Comparison of ENCODE assay signal across 8 mouse cellular contexts in the genomic region with DNA sequence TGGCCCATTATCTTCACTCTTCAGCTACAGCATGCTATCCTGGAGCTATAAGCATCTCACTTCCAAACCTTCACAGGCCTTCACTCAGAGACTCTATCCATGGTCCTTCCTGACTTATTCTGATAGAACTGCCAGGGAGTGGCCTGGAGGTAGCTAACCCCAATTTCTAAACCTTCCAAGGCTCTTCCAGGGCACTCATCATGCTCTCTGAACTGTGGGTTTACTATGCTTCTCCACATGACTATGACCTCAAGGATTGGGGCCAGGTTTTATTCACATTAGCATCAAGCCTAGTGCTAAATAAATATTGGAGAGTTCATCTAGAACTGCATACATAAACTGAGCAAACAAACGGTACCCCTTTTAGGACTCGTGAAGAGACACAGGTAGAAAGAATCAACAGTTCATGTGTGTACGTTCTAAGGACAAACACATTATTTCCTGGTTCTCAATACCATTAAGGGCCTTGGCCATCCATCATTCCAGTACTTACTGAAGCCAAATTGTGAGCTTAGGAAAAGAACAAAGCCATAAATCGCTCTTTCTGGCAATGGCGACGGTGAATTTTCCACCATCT. TPM values are rescaled to one million over a fixed set of nuclear protein-coding genes. Genes with fewer than 3 reads are reported as not detected.
DNase-seq lines count a peak whose midpoint lies in the region; ATAC-seq and TF ChIP-seq lines count a peak whose summit lies in the region.

No protein-coding gene starts in this region.

- no peaks in the 10 kb centered on the region for H3K9me3 ChIP-seq in heart, embryonic 10.5 days
- no peaks in the 10 kb centered on the region for H3K9me3 ChIP-seq in ES-E14 (ENCODE audit: control insufficient read depth, insufficient read depth, low read depth, low read length)
- H3K9me3 ChIP-seq in forebrain, embryonic 12.5 days: no peaks in the 10 kb centered on the region
- H3K9me3 ChIP-seq in limb, embryonic 14.5 days (ENCODE audit: control insufficient read depth, low read length): no peaks in the 10 kb centered on the region
- no peaks in the 10 kb centered on the region for H3K9me3 ChIP-seq in stomach, embryonic 16.5 days (replicated peaks; ENCODE audit: control insufficient read depth, low read length)

- peak overlapping the region; percentile 89 for H3K4me3 ChIP-seq in heart, embryonic 10.5 days
- H3K4me3 ChIP-seq in ES-E14 (ENCODE audit: insufficient read depth in 1 of 2, low read depth in 1 of 2, low read length in 2 of 2, poor library complexity in 1 of 2, severe bottlenecking in 1 of 2): peak overlapping the region; percentile 80 to 81
- peak overlapping the region; percentile 91 for H3K4me3 ChIP-seq in forebrain, embryonic 12.5 days (replicated peaks)
- peak overlapping the region; percentile 93 for H3K4me3 ChIP-seq in limb, embryonic 14.5 days (replicated peaks; ENCODE audit: low read length)
- H3K4me3 ChIP-seq in stomach, embryonic 16.5 days (replicated peaks; ENCODE audit: low read length): peak overlapping the region; percentile 92

- peak overlapping the region; percentile 74 for H3K4me2 ChIP-seq in forebrain, embryonic 12.5 days
- peak overlapping the region; percentile 61 for H3K4me2 ChIP-seq in limb, embryonic 14.5 days (replicated peaks; ENCODE audit: low read depth, low read length, severe bottlenecking)
- peak overlapping the region; percentile 53 for H3K4me2 ChIP-seq in stomach, embryonic 16.5 days (ENCODE audit: low read depth, low read length)

- H3K4me1 ChIP-seq in heart, embryonic 10.5 days: peaks cover 17% of the 10 kb centered on the region
- no peaks in the 10 kb centered on the region; a peak in 1 of 4 replicates for H3K4me1 ChIP-seq in ES-E14 (ENCODE audit: control insufficient read depth in 2 of 2, insufficient read depth in 2 of 2, low read length in 2 of 2, poor library complexity in 1 of 2)
- peaks cover 33% of the 10 kb centered on the region for H3K4me1 ChIP-seq in forebrain, embryonic 12.5 days
- H3K4me1 ChIP-seq in limb, embryonic 14.5 days (ENCODE audit: control insufficient read depth, insufficient read depth, low read length): peaks cover 18% of the 10 kb centered on the region
- peaks cover 8% of the 10 kb centered on the region; the same call in 1 of the 2 replicates for H3K4me1 ChIP-seq in stomach, embryonic 16.5 days (ENCODE audit: control insufficient read depth, insufficient read depth, low read length)

- in situ Hi-C loops in ES-E14 (cut with MboI; ENCODE audit: low sequenced_read_pairs in 2 of 2, unreplicated experiment in 2 of 2): no loop called here

- H3K36me3 ChIP-seq in heart, embryonic 10.5 days: 0 out of 2 replicates have a peak, but pooled peaks cover 4% of the 10 kb centered on the region
- no peaks in the 10 kb centered on the region for H3K36me3 ChIP-seq in ES-E14 (ENCODE audit: control insufficient read depth, insufficient read depth, low read length, poor library complexity, severe bottlenecking)
- H3K36me3 ChIP-seq in forebrain, embryonic 12.5 days (replicated peaks): peaks cover 5% of the 10 kb centered on the region; the same call in 1 of the 2 replicates
- no peaks in the 10 kb centered on the region for H3K36me3 ChIP-seq in limb, embryonic 14.5 days (ENCODE audit: control insufficient read depth, insufficient read depth, low read length)
- no peaks in the 10 kb centered on the region for H3K36me3 ChIP-seq in stomach, embryonic 16.5 days (ENCODE audit: control insufficient read depth, insufficient read depth, low read length)

- H3K9ac ChIP-seq in ES-E14 (ENCODE audit: insufficient read depth, low read depth, low read length, poor library complexity, severe bottlenecking): peak overlapping the region; percentile 87
- H3K9ac ChIP-seq in forebrain, embryonic 12.5 days: peak overlapping the region; percentile 98
- H3K9ac ChIP-seq in limb, embryonic 14.5 days (ENCODE audit: low read depth, low read length, severe bottlenecking): peak overlapping the region; percentile 80
- H3K9ac ChIP-seq in stomach, embryonic 16.5 days (ENCODE audit: low read length): peak overlapping the region; percentile 98

- TF ChIP-seq POLR2A in limb, embryonic 14.5 days (IDR thresholded peaks at IDR 0.05; ENCODE audit: borderline replicate concordance, extremely low read depth, insufficient read depth, insufficient read length): no peak

- H3K27ac ChIP-seq in heart, embryonic 10.5 days: peak overlapping the region; percentile 99
- H3K27ac ChIP-seq in ES-E14 (ENCODE audit: insufficient read depth, low read depth, low read length, poor library complexity, severe bottlenecking): no peak overlapping the region
- H3K27ac ChIP-seq in forebrain, embryonic 12.5 days: peak overlapping the region; percentile 99
- peak overlapping the region; percentile 93 for H3K27ac ChIP-seq in limb, embryonic 14.5 days (replicated peaks; ENCODE audit: low read depth, low read length)
- peak overlapping the region; percentile 99 for H3K27ac ChIP-seq in stomach, embryonic 16.5 days (ENCODE audit: low read length)

- no peaks in the 10 kb centered on the region for H3K27me3 ChIP-seq in heart, embryonic 10.5 days (ENCODE audit: insufficient read depth, poor library complexity, severe bottlenecking)
- no peaks in the 10 kb centered on the region for H3K27me3 ChIP-seq in forebrain, embryonic 12.5 days
- no peaks in the 10 kb centered on the region for H3K27me3 ChIP-seq in limb, embryonic 14.5 days (ENCODE audit: control insufficient read depth, insufficient read depth, low read length)
- no peaks in the 10 kb centered on the region for H3K27me3 ChIP-seq in stomach, embryonic 16.5 days (ENCODE audit: control insufficient read depth, insufficient read depth, low read length)

- no peak for DNase-seq in heart, embryonic 10.5 days (ENCODE audit: low spot score)
- no peak for DNase-seq in heart, adult 18-20 months
- DNase-seq in ES-E14 (ENCODE audit: low read depth, low spot score): peak; percentile 4
- no peak for DNase-seq in limb, embryonic 14.5 days (ENCODE audit: low spot score)
- no peak for DNase-seq in layer of hippocampus, adult 9-11 months
- no peak for DNase-seq in adrenal gland, adult 18-20 months (ENCODE audit: low spot score in 2 of 2)

- 12% methylated on average over 6 of the region's 6 CpGs for WGBS in heart, embryonic 10.5 days
- 11% methylated on average over 6 of the region's 6 CpGs for WGBS in forebrain, embryonic 12.5 days
- WGBS in limb, embryonic 14.5 days: 7% methylated on average over 6 of the region's 6 CpGs
- 3% methylated on average over 6 of the region's 6 CpGs for WGBS in stomach, embryonic 16.5 days

- ATAC-seq in forebrain, embryonic 12.5 days (ENCODE audit: low FRiP score): no peak
- no peak for ATAC-seq in limb, embryonic 14.5 days (ENCODE audit: low FRiP score, low read depth)
- ATAC-seq in stomach, embryonic 16.5 days (ENCODE audit: insufficient read depth, low FRiP score): no peak

TF ChIP-seq in ES-E14, 5 proteins besides CTCF, POLR2A, EP300 and RAD21:
- TF ChIP-seq ZNF384 (IDR thresholded peaks at IDR 0.05; ENCODE audit: low read depth, low read length): no peak
- no peak for TF ChIP-seq HCFC1 (IDR thresholded peaks at IDR 0.05; ENCODE audit: borderline replicate concordance, insufficient read depth, low read length)
- TF ChIP-seq ZC3H11A (IDR thresholded peaks at IDR 0.05; ENCODE audit: borderline replicate concordance, low read depth, low read length): no peak
- no peak for TF ChIP-seq CHD2 (IDR thresholded peaks at IDR 0.05; ENCODE audit: low read depth, low read length)
- no peak for TF ChIP-seq MAFK (IDR thresholded peaks at IDR 0.05; ENCODE audit: insufficient read depth, low read depth, low read length)

RNA-seq across cellular contexts. Expression of gene Ttc3, which starts 0.7 kb away (rescaled TPM):
- polyA plus RNA-seq in heart, embryonic 10.5 days (2016; fragmentation: Nextera tagmentation; extraction: Ambion mirVana): 173 and 197 TPM in 2 replicates
- 10 to 100 TPM; 83.9 to 89.1 TPM for total RNA-seq in heart, adult 18-20 months (2021)
- 64.2 and 78.4 TPM in 2 replicates for total RNA-seq in ES-E14 (2012; rRNA removed)
- 593 and 634 TPM in 2 replicates for polyA plus RNA-seq in forebrain, embryonic 12.5 days (2016; fragmentation: Nextera tagmentation; extraction: Ambion mirVana)
- polyA plus RNA-seq in limb, embryonic 14.5 days (2012; rRNA removed): 113 and 123 TPM in 2 replicates
- 294 and 297 TPM in 2 replicates for polyA plus RNA-seq in limb, embryonic 14.5 days (2014; fragmentation: Nextera tagmentation; extraction: Ambion mirVana)
- polyA plus RNA-seq in stomach, embryonic 16.5 days (2015; fragmentation: Nextera tagmentation; extraction: Ambion mirVana): 156 and 161 TPM in 2 replicates
- 100 to 1,000 TPM in 1 of 2 experiments, 10 to 100 TPM in 1; 93.2 to 101 TPM for total RNA-seq in adrenal gland, adult 18-20 months (2021)

RNA-seq across cellular contexts. Expression of gene Pigp, which starts 2.0 kb away (rescaled TPM):
- 95.2 and 102 TPM in 2 replicates for polyA plus RNA-seq in heart, embryonic 10.5 days (2016; fragmentation: Nextera tagmentation; extraction: Ambion mirVana)
- total RNA-seq in heart, adult 18-20 months (2021): 100 to 1,000 TPM; 119 to 125 TPM
- 17.8 and 30.5 TPM in 2 replicates for total RNA-seq in ES-E14 (2012; rRNA removed)
- 103 and 110 TPM in 2 replicates for polyA plus RNA-seq in forebrain, embryonic 12.5 days (2016; fragmentation: Nextera tagmentation; extraction: Ambion mirVana)
- 75.3 and 83.2 TPM in 2 replicates for polyA plus RNA-seq in limb, embryonic 14.5 days (2012; rRNA removed)
- 86.3 and 101 TPM in 2 replicates for polyA plus RNA-seq in limb, embryonic 14.5 days (2014; fragmentation: Nextera tagmentation; extraction: Ambion mirVana)
- polyA plus RNA-seq in stomach, embryonic 16.5 days (2015; fragmentation: Nextera tagmentation; extraction: Ambion mirVana): 117 and 131 TPM in 2 replicates
- total RNA-seq in adrenal gland, adult 18-20 months (2021): 10 to 100 TPM; 65.4 to 95.0 TPM

RNA-seq across cellular contexts. Expression of gene Ripply3, which starts 41.5 kb away (rescaled TPM):
- 4.3 and 8.1 TPM in 2 replicates for polyA plus RNA-seq in heart, embryonic 10.5 days (2016; fragmentation: Nextera tagmentation; extraction: Ambion mirVana)
- total RNA-seq in heart, adult 18-20 months (2021): 1 to 10 TPM; 3.7 to 4.0 TPM
- total RNA-seq in ES-E14 (2012; rRNA removed): 0.16 and 0.22 TPM in 2 replicates
- polyA plus RNA-seq in forebrain, embryonic 12.5 days (2016; fragmentation: Nextera tagmentation; extraction: Ambion mirVana): 3.3 and 4.2 TPM in 2 replicates
- 2.3 and 2.9 TPM in 2 replicates for polyA plus RNA-seq in limb, embryonic 14.5 days (2012; rRNA removed)
- 5.2 TPM in 2 replicates for polyA plus RNA-seq in limb, embryonic 14.5 days (2014; fragmentation: Nextera tagmentation; extraction: Ambion mirVana)
- 7.0 and 8.3 TPM in 2 replicates for polyA plus RNA-seq in stomach, embryonic 16.5 days (2015; fragmentation: Nextera tagmentation; extraction: Ambion mirVana)
- 1 to 10 TPM; 5.1 to 5.3 TPM for total RNA-seq in adrenal gland, adult 18-20 months (2021)

RNA-seq across cellular contexts. Expression of gene Hlcs, which starts 56.3 kb away (rescaled TPM):
- 10.8 and 11.0 TPM in 2 replicates for polyA plus RNA-seq in heart, embryonic 10.5 days (2016; fragmentation: Nextera tagmentation; extraction: Ambion mirVana)
- 1 to 10 TPM; 7.3 to 9.1 TPM for total RNA-seq in heart, adult 18-20 months (2021)
- 5.2 and 10.1 TPM in 2 replicates for total RNA-seq in ES-E14 (2012; rRNA removed)
- 13.1 and 13.6 TPM in 2 replicates for polyA plus RNA-seq in forebrain, embryonic 12.5 days (2016; fragmentation: Nextera tagmentation; extraction: Ambion mirVana)
- 6.1 and 7.1 TPM in 2 replicates for polyA plus RNA-seq in limb, embryonic 14.5 days (2012; rRNA removed)
- polyA plus RNA-seq in limb, embryonic 14.5 days (2014; fragmentation: Nextera tagmentation; extraction: Ambion mirVana): 6.3 and 6.4 TPM in 2 replicates
- polyA plus RNA-seq in stomach, embryonic 16.5 days (2015; fragmentation: Nextera tagmentation; extraction: Ambion mirVana): 10.2 and 10.3 TPM in 2 replicates
- total RNA-seq in adrenal gland, adult 18-20 months (2021): 10 to 100 TPM; 14.8 to 16.5 TPM
